Mouse (Mus musculus) ES-E14 (cell line): Measurements from ENCODE around the gene Ppard. TPM values are rescaled to one million over a fixed set of nuclear protein-coding genes. Genes with fewer than 3 reads are reported as not detected.

Experiments
- DNase-seq: peaks from one replicate; pipeline ENCODE4 v3.0.0-alpha.2; 2013; ENCODE audit warnings: low read depth, low spot score
- H3K27ac ChIP-seq: 2 replicates; pipeline ENCODE4 v1.5.1; 2012; ENCODE audit warnings: low read depth, mild to moderate bottlenecking, low read length, moderate library complexity, mixed read lengths; ENCODE audit not compliant: poor library complexity, insufficient read depth, severe bottlenecking
- H3K36me3 ChIP-seq: 2 replicates; pipeline ENCODE4 v1.6.1; 2012; ENCODE audit warnings: mild to moderate bottlenecking, low read length, moderate library complexity, mixed read lengths; ENCODE audit not compliant: control insufficient read depth, poor library complexity, insufficient read depth, severe bottlenecking
- H3K4me1 ChIP-seq, 2 experiments: fragments of 150-350 bp in 1 of 2; sonication (generic) in 1 of 2; 2 replicates each; pipeline ENCODE4 v1.6.1; 2012; ENCODE audit warnings: low read length in 2 of 2, mild to moderate bottlenecking in 1 of 2, mixed read lengths in 1 of 2; ENCODE audit not compliant: control insufficient read depth in 2 of 2, insufficient read depth in 2 of 2, poor library complexity in 1 of 2
- H3K4me3 ChIP-seq, 2 experiments: fragments of 150-350 bp in 1 of 2; sonication (generic) in 1 of 2; 2 replicates each; pipeline ENCODE4 v1.5.1; 2012; ENCODE audit warnings: low read length in 2 of 2, low read depth in 1 of 2, mild to moderate bottlenecking in 1 of 2, mixed read lengths in 1 of 2; ENCODE audit not compliant: insufficient read depth in 1 of 2, poor library complexity in 1 of 2, severe bottlenecking in 1 of 2
- H3K9ac ChIP-seq: 2 replicates; pipeline ENCODE4 v1.6.1; 2012; ENCODE audit warnings: low read depth, mild to moderate bottlenecking, low read length, mixed read lengths; ENCODE audit not compliant: poor library complexity, insufficient read depth, severe bottlenecking
- H3K9me3 ChIP-seq: fragments of 150-350 bp; sonication (generic); 2 replicates; pipeline ENCODE4 v1.6.1; 2012; ENCODE audit warnings: low read depth, mild to moderate bottlenecking, low read length; ENCODE audit not compliant: control insufficient read depth, insufficient read depth
- CHD2 ChIP-seq: IDR thresholded peaks from 2 replicates; pipeline ENCODE4 v1.6.1; 2014; ENCODE audit warnings: mild to moderate bottlenecking, low read depth, low read length, inconsistent platforms
- HCFC1 ChIP-seq: IDR thresholded peaks from 2 replicates; pipeline ENCODE4 v1.6.1; 2012; ENCODE audit warnings: low read length, inconsistent platforms, borderline replicate concordance; ENCODE audit not compliant: insufficient read depth
- MAFK ChIP-seq: IDR thresholded peaks from 2 replicates; pipeline ENCODE4 v1.6.1; 2014; ENCODE audit warnings: mild to moderate bottlenecking, low read depth, low read length, inconsistent platforms; ENCODE audit not compliant: insufficient read depth
- ZC3H11A ChIP-seq: IDR thresholded peaks from 2 replicates; pipeline ENCODE4 v1.6.1; 2012; ENCODE audit warnings: low read depth, mild to moderate bottlenecking, inconsistent platforms, low read length, borderline replicate concordance
- ZNF384 ChIP-seq: IDR thresholded peaks from 2 replicates; pipeline ENCODE4 v1.6.1; 2012; ENCODE audit warnings: low read depth, low read length, inconsistent platforms
- in situ Hi-C, 2 experiments: fragments of 600-800 bp; cut with MboI; formaldehyde crosslinking; loops; one replicate each; pipeline ENCODE4 v1.15.1; 2025; ENCODE audit warnings: low sequenced_read_pairs in 2 of 2, inconsistent platforms in 1 of 2; ENCODE audit not compliant: unreplicated experiment in 2 of 2
- total RNA-seq: library from RNA; depleted of rRNA; stranded (reverse); fragments of 300-350 nt; gene quantifications from 2 replicates; pipeline ENCODE4 v1.2.3, GENCODE M21; 2012

Gene Ppard
- total RNA-seq, 1 experiment = 6.7 TPM

GRCm38 (mm10) chr17:28294449-28295333 lies 62.2 kb downstream of the Ppard start:
- Histone ChIP-seq H3K9ac (no peak overlapping the region), H3K27ac (no peak overlapping the region)
- TF ChIP-seq ZNF384 (no peak), ZC3H11A (no peak), HCFC1 (no peak), CHD2 (no peak), MAFK (no peak)

GRCm38 (mm10) chr17:28298888-28299287 lies 66.4 kb downstream of the Ppard start:
- peak overlapping the region in 1 of 2 experiments; percentile 27; a peak in 2 of 4 replicates for H3K4me3 ChIP-seq
- H3K27ac ChIP-seq = no peak overlapping the region
- H3K9ac ChIP-seq = peak overlapping the region; percentile 29; the same call in 1 of the 2 replicates
- peaks cover 2% of the 10 kb centered on the region; the same call in 1 of the 2 replicates for H3K36me3 ChIP-seq
- H3K4me1 ChIP-seq = peaks cover 0 to 26% of the 10 kb centered on the region in 2 experiments; a peak in 2 of 4 replicates
- in situ Hi-C loops = no loop called here
- H3K9me3 ChIP-seq = no peaks in the 10 kb centered on the region
- TF ChIP-seq CHD2 (no peak), ZNF384 (no peak)
- no peak for DNase-seq

More at GRCm38 (mm10) chr17:28294449-28295333, 62.2 kb downstream of the Ppard start:
- Histone ChIP-seq H3K4me1 (peaks cover 0 to 12% of the 10 kb centered on the region in 2 experiments; a peak in 1 of 4 replicates), H3K4me3 (no peak overlapping the region), H3K9me3 (no peaks in the 10 kb centered on the region), H3K36me3 (peaks cover 2% of the 10 kb centered on the region; the same call in 1 of the 2 replicates)
- no peak for DNase-seq
- in situ Hi-C loops = no loop called here

GRCm38 (mm10) chr17:28299669-28300320 lies 67.3 kb downstream of the Ppard start:
- peaks cover 2% of the 10 kb centered on the region; the same call in 1 of the 2 replicates for H3K36me3 ChIP-seq
- H3K4me3 ChIP-seq = no peak overlapping the region
- H3K9ac ChIP-seq = peak overlapping the region; percentile 44; the same call in 1 of the 2 replicates
- H3K27ac ChIP-seq = no peak overlapping the region
- in situ Hi-C loops = no loop called here
- H3K9me3 ChIP-seq = no peaks in the 10 kb centered on the region
- no peak for DNase-seq
- peaks cover 0 to 30% of the 10 kb centered on the region in 2 experiments; a peak in 2 of 4 replicates for H3K4me1 ChIP-seq
- TF ChIP-seq ZC3H11A (no peak), MAFK (no peak), ZNF384 (no peak), CHD2 (no peak), HCFC1 (no peak)

GRCm38 (mm10) chr17:28300323-28300722 lies 67.8 kb downstream of the Ppard start:
- Histone ChIP-seq H3K27ac (no peak overlapping the region), H3K4me1 (peaks cover 1 to 30% of the 10 kb centered on the region in 2 experiments; a peak in 2 of 4 replicates), H3K36me3 (peaks cover 2% of the 10 kb centered on the region; the same call in 1 of the 2 replicates), H3K9ac (0 out of 2 replicates have a peak overlapping the region, but pooled peaks have one; percentile 44), H3K9me3 (no peaks in the 10 kb centered on the region), H3K4me3 (no peak overlapping the region)
- DNase-seq = no peak
- TF ChIP-seq MAFK (no peak), ZNF384 (no peak), ZC3H11A (no peak), HCFC1 (no peak), CHD2 (no peak)
- in situ Hi-C loops = no loop called here
